Mouse (Mus musculus): ENCODE data around the gene Pakap.

DNA sequence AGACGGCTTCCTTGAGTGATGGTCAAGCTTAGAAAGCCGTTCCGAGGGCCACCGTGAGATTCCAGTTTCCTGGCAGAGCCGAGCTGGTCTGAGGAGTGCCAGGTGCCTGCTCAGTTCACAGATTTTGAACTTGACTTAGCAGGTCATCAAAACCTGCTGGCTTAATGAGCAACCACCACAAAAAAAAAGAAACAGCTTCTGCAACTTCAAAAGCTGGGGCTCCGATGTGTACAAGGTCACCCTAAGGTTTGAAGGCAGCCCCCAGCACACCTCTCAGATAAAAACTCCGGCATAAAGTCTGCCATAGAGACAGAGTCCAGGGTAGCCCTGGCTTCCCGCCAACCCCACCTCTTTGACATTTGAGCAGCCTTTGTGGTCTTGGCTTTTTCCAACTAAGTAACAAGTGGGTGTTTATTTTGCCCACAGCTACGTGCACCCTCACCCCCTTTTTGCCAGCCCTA, 348.3 kb downstream of the Pakap start, which contains the start of gene D630039A03Rik:
- TF ChIP-seq CTCF (IDR thresholded peaks at IDR 0.05; ENCODE audit: low read depth, low read length) (no peak), POLR2A (IDR thresholded peaks at IDR 0.05; ENCODE audit: borderline replicate concordance, low read depth, low read length) (no peak)

All from bone marrow macrophage, adult 2 months (primary cell).